9 mouse cellular contexts compared by ENCODE assay signal in the genomic region with DNA sequence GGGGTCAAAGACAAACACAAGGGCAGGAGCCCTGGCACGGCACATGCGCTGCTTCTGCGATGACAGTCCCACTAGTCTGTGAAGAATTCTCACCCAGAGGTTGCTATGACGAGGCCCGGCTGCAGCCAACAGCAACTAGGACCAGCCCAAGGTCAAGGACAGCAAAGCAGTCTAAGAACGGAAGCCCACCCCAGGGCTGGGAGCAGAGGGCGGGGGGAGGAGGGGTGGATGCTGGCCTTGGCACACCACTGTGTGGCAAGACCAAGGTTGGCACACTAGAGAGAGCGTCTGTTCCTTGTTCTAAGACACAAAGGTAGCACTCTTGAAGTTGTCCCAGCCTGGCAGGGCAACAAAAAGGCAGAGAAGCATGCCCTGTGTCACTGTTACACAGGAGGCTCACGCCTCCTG. TPM values are rescaled to one million over a fixed set of nuclear protein-coding genes. Genes with fewer than 3 reads are reported as not detected.
DNase-seq lines count a peak whose midpoint lies in the region; ATAC-seq and TF ChIP-seq lines count a peak whose summit lies in the region.
"Had no signal": no experiment of that assay in that cellular context is flagged by ENCODE, and none has a peak within 500 bp of the region (broad histone marks: within the 10 kb centered on the region; RNA-seq: fewer than 3 reads in every experiment).

No protein-coding gene starts in this region.

- no peak overlapping the region for H3K27ac ChIP-seq in lung, postnatal 0 days (ENCODE audit: low read length)
- peak overlapping the region; percentile 97 for H3K27ac ChIP-seq in heart, embryonic 15.5 days
- peak overlapping the region; percentile 50; the same call in 1 of the 2 replicates for H3K27ac ChIP-seq in limb, embryonic 15.5 days

- peaks cover 12% of the 10 kb centered on the region; the same call in 1 of the 2 replicates for H3K4me1 ChIP-seq in lung, postnatal 0 days (ENCODE audit: insufficient read depth, low read depth, low read length)
- peaks cover 84% of the 10 kb centered on the region for H3K4me1 ChIP-seq in heart, embryonic 15.5 days (replicated peaks)
- peaks cover 67% of the 10 kb centered on the region for H3K4me1 ChIP-seq in limb, embryonic 15.5 days

- TF ChIP-seq CTCF in lung, postnatal 0 days (IDR thresholded peaks at IDR 0.05), result no peak

- H3K36me3 ChIP-seq in lung, postnatal 0 days (ENCODE audit: insufficient read depth, low read length), result no peaks in the 10 kb centered on the region
- H3K36me3 ChIP-seq in heart, embryonic 15.5 days, result peaks cover 4% of the 10 kb centered on the region
- peaks cover 22% of the 10 kb centered on the region for H3K36me3 ChIP-seq in limb, embryonic 15.5 days

- no peak overlapping the region for H3K9ac ChIP-seq in lung, postnatal 0 days (replicated peaks; ENCODE audit: low read depth)
- 0 out of 2 replicates have a peak overlapping the region, but pooled peaks have one; percentile 47 for H3K9ac ChIP-seq in heart, embryonic 15.5 days
- H3K9ac ChIP-seq in limb, embryonic 15.5 days, result peak overlapping the region; percentile 7; the same call in 1 of the 2 replicates

- TF ChIP-seq EP300 in lung, postnatal 0 days (IDR thresholded peaks at IDR 0.05), result no peak

- no peaks in the 10 kb centered on the region for H3K27me3 ChIP-seq in lung, postnatal 0 days (replicated peaks; ENCODE audit: insufficient read depth, low read length)
- no peaks in the 10 kb centered on the region for H3K27me3 ChIP-seq in heart, embryonic 15.5 days
- no peaks in the 10 kb centered on the region for H3K27me3 ChIP-seq in limb, embryonic 15.5 days

- WGBS in lung, postnatal 0 days, result 40% methylated on average over 9 of the region's 9 CpGs
- 34% methylated on average over 9 of the region's 9 CpGs for WGBS in heart, embryonic 15.5 days
- WGBS in limb, embryonic 15.5 days, result 65% methylated on average over 9 of the region's 9 CpGs

- no peak overlapping the region for H3K4me2 ChIP-seq in lung, postnatal 0 days (replicated peaks; ENCODE audit: low read depth, low read length)
- H3K4me2 ChIP-seq in heart, embryonic 15.5 days, result peak overlapping the region; percentile 48
- H3K4me2 ChIP-seq in limb, embryonic 15.5 days, result no peak overlapping the region

- no peak for DNase-seq in lung, postnatal 0 days (ENCODE audit: low spot score)
- no peak for DNase-seq in lung, postnatal 36 days
- DNase-seq in adrenal gland, postnatal 14 days, result peak; percentile 92
- DNase-seq in cerebellum, adult 9-11 months, result peak; percentile 39
- no peak for DNase-seq in retina, embryonic 14.5 days (ENCODE audit: low spot score)

- ATAC-seq in lung, postnatal 0 days, result peak; percentile 36
- peak; percentile 54 for ATAC-seq in heart, embryonic 15.5 days (replicated peaks; ENCODE audit: insufficient number of reproducible peaks, insufficient read depth, low FRiP score, low read depth)
- ATAC-seq in limb, embryonic 15.5 days (ENCODE audit: insufficient number of reproducible peaks, low FRiP score, low TSS enrichment, low read depth), result no peak
- ATAC-seq in megakaryocyte-erythroid progenitor cell, adult 5-6 weeks (replicated peaks; ENCODE audit: low FRiP score, low TSS enrichment, poor library complexity, severe bottlenecking), result no peak

- no peaks in the 10 kb centered on the region for H3K9me3 ChIP-seq in lung, postnatal 0 days (ENCODE audit: low read length)
- no peaks in the 10 kb centered on the region for H3K9me3 ChIP-seq in heart, embryonic 15.5 days (replicated peaks)
- H3K9me3 ChIP-seq in limb, embryonic 15.5 days, result no peaks in the 10 kb centered on the region

- no peak overlapping the region for H3K4me3 ChIP-seq in lung, postnatal 0 days (ENCODE audit: low read depth, low read length)
- no peak overlapping the region for H3K4me3 ChIP-seq in heart, embryonic 15.5 days
- no peak overlapping the region for H3K4me3 ChIP-seq in limb, embryonic 15.5 days

RNA-seq across cellular contexts. Expression of gene Ndufb7, which starts 10.9 kb away (rescaled TPM):
- polyA plus RNA-seq in lung, postnatal 0 days (2015; fragmentation: Nextera tagmentation; extraction: Ambion mirVana), result 258 and 286 TPM in 2 replicates
- 328 TPM in 2 replicates for total RNA-seq in adrenal gland, postnatal 14 days (2021)
- 537 and 672 TPM in 2 replicates for polyA plus RNA-seq in heart, embryonic 15.5 days (2015; fragmentation: Nextera tagmentation; extraction: Ambion mirVana)
- polyA plus RNA-seq in limb, embryonic 15.5 days (2015; fragmentation: Nextera tagmentation; extraction: Ambion mirVana), result 253 and 288 TPM in 2 replicates
- total RNA-seq in megakaryocyte-erythroid progenitor cell, adult 5-6 weeks (2014; fragmentation: Nextera tagmentation), result 199 and 204 TPM in 2 replicates
- 173 and 183 TPM in 2 replicates for total RNA-seq in megakaryocyte-erythroid progenitor cell, adult 5-6 weeks (2017)

RNA-seq across cellular contexts. Expression of gene Tecr, which starts 30.4 kb away (rescaled TPM):
- polyA plus RNA-seq in lung, postnatal 0 days (2015; fragmentation: Nextera tagmentation; extraction: Ambion mirVana), result 273 and 293 TPM in 2 replicates
- total RNA-seq in adrenal gland, postnatal 14 days (2021), result 340 and 372 TPM in 2 replicates
- 349 and 431 TPM in 2 replicates for polyA plus RNA-seq in heart, embryonic 15.5 days (2015; fragmentation: Nextera tagmentation; extraction: Ambion mirVana)
- 544 and 583 TPM in 2 replicates for polyA plus RNA-seq in limb, embryonic 15.5 days (2015; fragmentation: Nextera tagmentation; extraction: Ambion mirVana)
- 304 and 466 TPM in 2 replicates for total RNA-seq in megakaryocyte-erythroid progenitor cell, adult 5-6 weeks (2014; fragmentation: Nextera tagmentation)
- 230 and 318 TPM in 2 replicates for total RNA-seq in megakaryocyte-erythroid progenitor cell, adult 5-6 weeks (2017)

RNA-seq across cellular contexts. Expression of gene Dnajb1, which starts 30.6 kb away (rescaled TPM):
- 34.3 and 43.6 TPM in 2 replicates for polyA plus RNA-seq in lung, postnatal 0 days (2015; fragmentation: Nextera tagmentation; extraction: Ambion mirVana)
- 28.5 and 38.3 TPM in 2 replicates for total RNA-seq in adrenal gland, postnatal 14 days (2021)
- polyA plus RNA-seq in heart, embryonic 15.5 days (2015; fragmentation: Nextera tagmentation; extraction: Ambion mirVana), result 36.7 and 47.2 TPM in 2 replicates
- 78.5 and 79.1 TPM in 2 replicates for polyA plus RNA-seq in limb, embryonic 15.5 days (2015; fragmentation: Nextera tagmentation; extraction: Ambion mirVana)
- 49.7 and 52.6 TPM in 2 replicates for total RNA-seq in megakaryocyte-erythroid progenitor cell, adult 5-6 weeks (2014; fragmentation: Nextera tagmentation)
- 50.2 and 63.1 TPM in 2 replicates for total RNA-seq in megakaryocyte-erythroid progenitor cell, adult 5-6 weeks (2017)

RNA-seq across cellular contexts. Expression of gene Olfr370, which starts 41.8 kb away (rescaled TPM):
- polyA plus RNA-seq in lung, postnatal 0 days (2015; fragmentation: Nextera tagmentation; extraction: Ambion mirVana), result not detected in 2 replicates
- total RNA-seq in adrenal gland, postnatal 14 days (2021), result not detected in 2 replicates
- polyA plus RNA-seq in heart, embryonic 15.5 days (2015; fragmentation: Nextera tagmentation; extraction: Ambion mirVana), result not detected in 2 replicates
- polyA plus RNA-seq in limb, embryonic 15.5 days (2015; fragmentation: Nextera tagmentation; extraction: Ambion mirVana), result not detected in 2 replicates
- not detected in 2 replicates for total RNA-seq in megakaryocyte-erythroid progenitor cell, adult 5-6 weeks (2014; fragmentation: Nextera tagmentation)
- total RNA-seq in megakaryocyte-erythroid progenitor cell, adult 5-6 weeks (2017), result not detected in 2 replicates
- total RNA-seq: layer of hippocampus, postnatal 25 days had no signal

Comparison
In these comparisons a context has a peak if more than half of its experiments do, and no peak if none do; other contexts are left out.
1. ATAC-seq: peak in lung, postnatal 0 days (single experiment) and heart, embryonic 15.5 days (single experiment); none in limb, embryonic 15.5 days (single experiment) and megakaryocyte-erythroid progenitor cell, adult 5-6 weeks (single experiment).
2. DNase-seq: peak in adrenal gland, postnatal 14 days (single experiment) and cerebellum, adult 9-11 months (single experiment); none in lung, postnatal 0 days (single experiment), lung, postnatal 36 days (single experiment) and retina, embryonic 14.5 days (single experiment).